Mouse (Mus musculus): ENCODE results near the gene Gm14124.
A peak's percentile ranks its signal among the peaks of the same experiment; 100 is the strongest.
"Not testable (repeated sequence)": the region's sequence is repeated elsewhere in the genome, so short reads cannot be mapped to it uniquely, and the experiment has no call there.

Gm14124 gene

DNA sequence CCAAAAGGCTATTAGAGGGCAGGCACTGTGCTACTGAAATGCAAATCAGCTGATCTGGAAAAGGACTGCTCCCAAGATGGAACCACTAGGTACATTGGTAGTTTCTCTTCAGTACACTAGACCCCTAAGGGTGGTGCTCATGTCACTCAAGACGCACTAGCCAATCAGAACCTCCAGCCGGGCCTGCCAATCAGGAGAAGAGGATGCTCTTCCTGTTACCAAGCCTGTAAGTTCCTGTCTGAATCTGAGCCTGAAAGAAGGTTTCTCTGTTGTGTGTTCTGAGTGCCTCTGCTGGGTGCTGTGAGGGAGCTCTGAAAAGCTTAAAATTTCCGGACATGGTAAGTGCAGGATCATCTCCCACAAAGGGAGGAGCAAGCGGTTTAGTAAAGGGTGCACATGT, at the start of gene Gm14124:
Gene Gm14124, plus strand, starts transcription at position 227 of the 400 bp plus-strand sequence.
- DNase-seq = not testable (repeated sequence)

DNA sequence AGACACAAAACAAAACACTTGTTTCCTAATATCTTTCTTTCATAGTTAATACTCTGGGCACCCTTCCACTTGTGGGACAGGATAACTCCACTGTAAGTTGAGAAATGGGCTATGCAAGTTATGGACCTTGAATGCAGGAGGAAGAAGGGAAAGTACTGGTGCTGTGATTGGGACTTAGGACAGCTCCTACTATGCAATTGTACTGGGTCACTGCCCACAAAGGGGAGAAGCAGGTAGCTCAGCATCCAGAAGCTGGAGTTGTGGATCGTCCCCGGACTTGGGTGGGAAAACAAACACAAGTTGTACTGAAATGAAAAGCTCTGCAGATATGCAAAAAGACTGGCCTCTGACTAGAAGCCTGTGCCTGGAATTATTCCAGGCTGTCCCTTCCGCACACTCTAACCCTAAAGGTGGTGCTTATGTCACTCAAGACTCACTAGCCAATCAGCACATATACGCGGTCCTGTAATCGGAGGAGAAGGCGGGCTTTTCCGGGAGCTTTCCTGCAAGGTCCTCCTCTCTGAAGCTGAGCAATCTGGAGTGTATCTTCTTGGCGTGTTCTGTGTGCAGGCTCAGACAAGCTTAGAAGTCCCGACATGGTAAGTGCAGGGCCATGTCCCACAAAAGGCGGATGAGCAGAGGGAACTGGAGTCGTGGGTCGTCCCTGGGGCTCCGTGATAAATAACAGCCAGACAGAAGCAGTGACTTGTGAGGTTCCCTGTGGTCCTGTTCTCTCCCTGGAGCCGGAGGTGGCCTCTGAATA, 39.5 kb upstream of the Gm14124 start, which contains the start of gene Zfp937:
Gene Zfp937, plus strand, starts transcription at position 474 of the 763 bp plus-strand sequence.
- peak; percentile 70 for DNase-seq

DNA sequence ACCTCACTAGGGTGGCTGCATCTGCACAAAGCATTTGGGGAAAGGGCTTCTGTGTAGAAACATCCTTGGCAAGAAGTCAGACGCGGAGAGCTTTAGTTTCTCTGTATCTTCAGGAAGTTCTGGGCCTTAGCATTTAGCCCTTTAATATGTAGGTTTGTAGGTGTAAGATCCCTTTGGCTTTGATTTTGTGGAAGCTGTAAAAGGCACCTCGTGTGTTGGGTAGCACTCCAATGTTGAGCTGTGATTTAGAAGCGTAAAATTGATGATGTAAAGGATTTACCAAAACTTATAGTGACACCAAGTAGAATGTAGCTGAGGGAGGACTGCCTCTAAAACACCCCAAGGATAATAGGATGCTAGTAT, 39.0 kb upstream of the Gm14124 start:
- not testable (repeated sequence) for DNase-seq

DNA sequence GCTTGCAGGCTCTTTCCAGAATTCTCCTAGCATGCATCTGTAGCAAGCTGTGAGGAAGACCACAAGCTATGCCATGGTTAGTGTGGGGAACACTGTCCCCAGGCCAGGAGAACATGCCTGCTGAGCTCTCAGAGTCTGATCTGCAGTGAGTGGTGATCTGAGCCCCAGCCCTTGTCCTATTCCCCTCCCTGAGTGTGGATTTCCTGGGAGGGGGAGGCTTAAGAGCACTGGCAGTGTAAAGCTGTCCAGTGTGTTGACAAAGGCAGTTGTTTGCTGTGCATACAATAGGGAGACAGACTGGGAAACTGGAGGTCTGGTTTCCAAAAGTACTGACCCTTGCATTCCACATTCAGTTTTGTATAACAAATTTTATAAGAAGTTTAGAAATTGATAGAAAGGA, 34.1 kb upstream of the Gm14124 start:
- DNase-seq = not testable (repeated sequence)

DNA sequence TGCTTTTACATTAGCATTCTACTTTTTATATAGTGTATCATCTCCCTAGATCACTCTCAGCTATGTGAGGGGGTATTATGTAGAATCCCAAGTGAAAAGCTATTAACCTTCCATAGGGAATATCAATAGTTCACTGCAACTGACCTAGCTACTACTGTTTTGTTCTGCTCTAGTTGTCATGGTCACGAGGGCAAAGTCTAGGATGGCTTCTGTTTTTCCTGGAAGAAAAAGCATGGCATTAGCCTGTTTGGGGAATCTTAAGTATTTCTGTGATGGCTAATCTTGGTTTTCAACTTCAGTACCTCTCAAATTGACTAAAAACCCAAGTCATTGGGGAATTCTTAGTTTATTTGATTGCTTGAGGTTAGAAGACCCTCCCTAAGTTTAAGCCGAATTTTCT, 14.1 kb upstream of the Gm14124 start:
- DNase-seq = no peak

DNA sequence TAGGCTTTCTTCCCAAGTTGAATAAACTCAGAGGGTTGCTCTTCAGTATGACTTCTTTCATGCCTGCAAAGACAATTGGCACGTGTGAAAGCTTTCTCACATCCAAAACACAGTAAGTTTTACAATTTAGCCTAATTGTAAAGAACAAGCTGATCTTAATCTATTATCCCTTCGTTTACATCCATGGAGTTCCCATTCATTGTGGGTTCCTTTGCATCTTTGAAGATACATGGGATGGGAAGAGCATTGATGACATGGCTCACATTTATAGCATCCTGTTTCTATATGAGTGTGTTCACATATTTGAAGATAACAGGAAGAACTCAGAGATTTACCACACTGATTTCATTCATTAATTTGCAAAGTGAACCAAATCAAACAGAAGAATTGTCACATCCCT, 1.8 kb upstream of the Gm14124 start, which contains the start of gene Gm21994:
Gene Gm21994, minus strand, starts transcription at position 101 of the 400 bp plus-strand sequence.
- not testable (repeated sequence) for DNase-seq

DNA sequence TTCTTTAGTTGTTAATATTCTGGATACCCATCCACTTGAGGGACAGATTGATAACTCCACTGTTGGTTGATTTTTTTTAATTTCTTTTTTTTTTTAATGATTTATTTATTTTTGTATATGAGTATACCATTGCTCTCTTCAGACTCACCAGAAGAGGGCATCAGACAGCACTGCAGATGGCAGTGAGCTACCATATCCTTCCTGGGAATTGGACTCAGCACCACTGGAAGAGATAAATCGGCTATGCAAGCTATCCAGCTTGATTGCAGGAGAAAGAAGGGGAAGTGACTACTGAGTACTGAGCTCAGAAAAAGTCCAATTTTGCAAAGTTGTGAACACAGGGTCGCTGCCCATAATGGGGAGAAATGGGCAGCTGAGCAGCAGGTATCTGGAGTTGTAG, 456 bp upstream of the Gm14124 start:
- not testable (repeated sequence) for DNase-seq

DNA sequence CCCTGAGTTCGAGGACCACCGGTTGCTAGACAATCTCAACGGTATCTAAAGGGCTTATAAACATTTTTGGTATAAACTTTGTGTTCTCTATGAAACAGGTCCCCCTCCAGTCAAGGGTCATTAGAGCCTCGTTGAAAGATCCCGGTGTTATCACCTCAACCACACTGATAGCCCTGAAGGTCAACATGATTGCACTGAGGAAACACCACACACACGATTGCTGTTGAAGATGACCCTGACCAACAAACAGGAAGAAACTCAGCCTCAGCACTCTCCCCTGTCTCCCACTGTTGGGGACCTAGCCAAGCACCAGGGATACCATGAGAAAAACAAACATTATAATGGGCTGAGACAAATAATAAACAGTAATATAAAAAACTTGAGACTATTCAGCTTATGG, 36.4 kb downstream of the Gm14124 start:
- no peak for DNase-seq

DNA sequence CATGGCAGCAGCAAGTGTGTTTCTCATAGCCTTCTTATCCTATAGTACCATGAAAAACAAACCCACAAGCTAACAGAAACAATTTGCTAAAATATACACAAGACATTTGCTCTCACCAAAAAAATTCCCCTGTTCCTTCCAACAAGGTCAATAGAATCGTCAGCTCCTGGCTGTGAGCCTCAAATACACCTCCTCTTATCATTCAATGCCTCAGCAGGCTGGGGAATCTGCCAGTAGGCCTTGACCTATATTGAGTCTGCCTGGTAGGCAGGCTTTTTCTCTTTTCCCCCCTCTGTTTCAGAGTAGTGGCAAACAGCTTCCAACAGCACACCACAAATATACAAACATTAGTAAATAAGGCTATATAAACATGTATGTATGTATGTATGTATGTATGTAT, 41.8 kb downstream of the Gm14124 start:
- no peak for DNase-seq

DNA sequence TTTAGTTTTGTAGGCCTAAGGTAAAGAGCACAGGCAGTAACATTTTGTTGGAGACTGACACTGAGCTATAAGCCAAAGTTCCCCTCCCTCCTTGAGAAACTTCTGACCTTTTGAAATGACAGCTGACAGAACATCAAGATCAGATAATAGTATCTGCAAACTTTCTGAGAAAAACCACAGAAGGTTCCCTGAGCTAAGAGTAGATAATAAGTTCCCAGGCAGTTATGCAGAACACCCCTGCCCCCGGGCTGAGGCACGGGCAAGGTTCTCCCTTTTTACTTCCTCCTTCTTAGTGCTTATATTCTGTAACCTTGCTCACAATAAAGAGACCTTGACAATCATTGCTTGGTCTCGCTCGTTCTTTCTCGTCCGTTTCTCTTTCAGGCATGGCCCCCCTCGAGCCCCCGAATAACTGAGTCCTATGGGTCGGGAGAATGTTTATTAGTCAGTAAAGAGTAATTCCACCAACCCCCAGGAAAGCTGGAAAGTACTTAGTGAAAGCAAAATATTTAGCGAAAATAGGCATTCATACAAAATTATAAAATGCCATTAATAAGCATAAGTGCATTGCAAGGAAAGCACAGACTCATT, 50.0 kb downstream of the Gm14124 start:
- no peak for DNase-seq

DNA sequence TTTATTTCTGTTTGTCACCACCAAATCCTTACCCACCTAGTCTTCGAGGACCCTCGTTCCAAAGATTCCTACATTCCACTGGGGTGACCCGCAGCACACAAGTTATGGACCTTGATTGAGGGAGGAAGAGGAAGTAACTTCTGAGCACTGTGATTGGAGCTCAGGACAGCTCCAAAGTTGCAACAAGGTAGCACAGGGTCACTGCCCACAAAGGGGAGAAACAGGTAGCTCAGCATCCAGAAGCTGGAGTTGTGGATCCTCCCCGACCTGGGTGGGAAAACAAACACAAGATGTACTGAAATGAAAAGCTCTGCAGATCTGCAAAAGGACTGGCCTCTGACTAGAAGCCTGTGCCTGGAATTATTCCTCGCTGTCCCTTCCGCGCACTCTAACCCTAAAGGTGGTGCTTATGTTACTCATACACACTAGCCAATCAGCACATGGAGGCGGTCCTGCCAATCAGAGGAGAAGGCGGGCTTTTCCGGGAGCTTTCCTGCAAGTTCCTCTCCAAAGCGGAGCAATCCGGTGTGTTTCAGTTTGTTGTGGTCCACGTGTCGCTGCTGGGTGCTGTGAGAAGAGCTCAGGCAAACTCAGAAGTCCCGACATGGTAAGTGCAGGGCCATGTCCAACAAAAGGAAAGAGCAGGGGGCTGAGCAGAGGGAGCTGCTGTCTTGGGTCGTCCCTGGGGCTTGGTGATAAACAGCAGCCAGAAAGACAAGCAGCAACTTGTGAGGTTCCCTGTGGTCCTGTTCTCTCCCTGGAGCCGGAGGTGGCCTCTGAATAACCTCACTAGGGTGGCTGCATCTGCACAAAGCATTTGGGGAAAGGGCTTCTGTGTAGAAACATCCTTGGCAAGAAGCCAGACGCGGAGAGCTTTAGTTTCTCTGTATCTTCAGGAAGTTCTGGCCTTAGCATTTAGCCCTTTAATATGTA, 53.9 kb downstream of the Gm14124 start:
- peak; percentile 93 for DNase-seq

DNA sequence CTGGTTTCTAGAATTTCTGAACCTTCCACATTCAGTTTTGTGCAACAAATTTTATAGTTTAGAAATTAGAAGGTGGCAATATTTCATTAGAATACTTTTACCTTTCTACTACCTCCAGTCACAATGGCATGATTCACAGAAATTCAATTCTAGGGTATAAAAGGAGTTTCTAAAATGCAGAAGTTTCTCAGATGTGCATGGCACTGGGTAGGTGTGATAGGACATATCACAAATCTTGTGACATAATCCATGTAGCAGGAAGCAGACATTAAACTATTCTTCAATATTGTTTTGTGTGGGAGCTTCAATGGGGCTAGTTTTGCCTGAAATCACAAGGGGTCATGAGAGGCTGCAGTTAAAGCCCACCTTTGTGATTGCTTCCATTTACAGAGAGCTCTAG, 58.8 kb downstream of the Gm14124 start:
- DNase-seq = no peak

DNA sequence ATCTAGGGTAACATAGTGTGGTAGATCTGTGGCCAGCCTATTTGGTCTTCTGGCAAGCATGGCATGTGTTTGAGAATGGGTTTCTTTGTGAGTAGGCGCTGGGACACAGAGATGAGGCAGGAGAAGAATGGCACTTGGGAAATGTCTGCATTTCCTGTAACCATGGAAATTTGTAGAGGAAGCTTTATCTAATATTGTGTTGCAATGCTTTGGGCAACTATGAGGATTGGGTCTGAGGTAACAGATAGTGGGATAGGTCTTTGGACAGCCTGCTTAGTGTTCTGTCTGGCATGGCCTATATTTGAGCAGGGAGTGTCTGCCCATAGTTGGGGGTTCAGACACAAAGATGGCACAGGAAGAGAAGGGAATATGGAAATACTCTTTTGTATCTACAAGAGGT, 61.7 kb downstream of the Gm14124 start:
- DNase-seq = no peak

All from lung, postnatal 14 days (tissue).